Mouse (Mus musculus): ENCODE results near the gene Gm10190. TPM values are rescaled to one million over a fixed set of nuclear protein-coding genes. Genes with fewer than 3 reads are reported as not detected.

Gene Gm10190
- polyA plus RNA-seq, 1 experiment from 2014 or later, result 0.79 TPM

DNA sequence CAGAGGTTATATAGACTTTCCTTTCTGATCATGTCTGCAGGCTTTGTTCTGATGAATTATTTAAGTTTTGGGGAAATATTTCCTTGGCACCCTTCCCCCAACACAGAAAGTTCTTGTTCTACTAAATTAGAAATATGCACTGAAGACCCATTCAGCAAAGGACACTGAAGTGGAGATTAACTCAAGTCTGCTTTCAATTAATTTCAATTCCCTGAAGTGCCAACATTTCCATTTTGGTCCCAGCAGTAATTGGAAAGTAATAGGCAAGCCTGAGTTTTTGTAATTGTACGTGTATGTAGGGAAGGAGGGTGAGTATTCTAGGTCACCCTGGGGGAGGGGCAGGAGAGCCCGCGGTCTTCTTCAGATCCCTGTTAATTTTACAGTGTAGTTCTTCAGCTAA is 46.9 kb downstream of the Gm10190 start:
- ATAC-seq (ENCODE audit: insufficient number of reproducible peaks, low FRiP score, low TSS enrichment, low read depth), result no peak
- H3K9ac ChIP-seq (ENCODE audit: low read length), result no peak overlapping the region
- no peak overlapping the region for H3K4me3 ChIP-seq (ENCODE audit: low read depth, low read length)
- no peak overlapping the region for H3K4me2 ChIP-seq (ENCODE audit: low read depth, severe bottlenecking)
- DNase-seq (ENCODE audit: low spot score), result no peak
- H3K4me1 ChIP-seq (ENCODE audit: control insufficient read depth, insufficient read depth, low read length), result no peaks in the 10 kb centered on the region
- H3K9me3 ChIP-seq (ENCODE audit: control insufficient read depth, low read length), result no peaks in the 10 kb centered on the region
- WGBS, result 60% methylated on average over 3 of the region's 3 CpGs
- no peak overlapping the region for H3K27ac ChIP-seq (replicated peaks; ENCODE audit: low read depth, low read length)
- H3K36me3 ChIP-seq (ENCODE audit: control insufficient read depth, insufficient read depth, low read length), result no peaks in the 10 kb centered on the region
- no peaks in the 10 kb centered on the region for H3K27me3 ChIP-seq (ENCODE audit: control insufficient read depth, insufficient read depth, low read length)

GRCm38 (mm10) chr17:80325456-80325855 is 47.9 kb downstream of the Gm10190 start:
- Histone ChIP-seq H3K27me3 (ENCODE audit: control insufficient read depth, insufficient read depth, low read length) (no peaks in the 10 kb centered on the region), H3K27ac (replicated peaks; ENCODE audit: low read depth, low read length) (no peak overlapping the region), H3K4me3 (ENCODE audit: low read depth, low read length) (no peak overlapping the region), H3K9ac (ENCODE audit: low read length) (no peak overlapping the region), H3K4me2 (ENCODE audit: low read depth, severe bottlenecking) (no peak overlapping the region), H3K4me1 (ENCODE audit: control insufficient read depth, insufficient read depth, low read length) (no peaks in the 10 kb centered on the region), H3K9me3 (ENCODE audit: control insufficient read depth, low read length) (no peaks in the 10 kb centered on the region), H3K36me3 (ENCODE audit: control insufficient read depth, insufficient read depth, low read length) (no peaks in the 10 kb centered on the region)
- no peak for DNase-seq (ENCODE audit: low spot score)
- WGBS, result 82% methylated on average over 5 of the region's 5 CpGs
- ATAC-seq (ENCODE audit: insufficient number of reproducible peaks, low FRiP score, low TSS enrichment, low read depth), result no peak

DNA sequence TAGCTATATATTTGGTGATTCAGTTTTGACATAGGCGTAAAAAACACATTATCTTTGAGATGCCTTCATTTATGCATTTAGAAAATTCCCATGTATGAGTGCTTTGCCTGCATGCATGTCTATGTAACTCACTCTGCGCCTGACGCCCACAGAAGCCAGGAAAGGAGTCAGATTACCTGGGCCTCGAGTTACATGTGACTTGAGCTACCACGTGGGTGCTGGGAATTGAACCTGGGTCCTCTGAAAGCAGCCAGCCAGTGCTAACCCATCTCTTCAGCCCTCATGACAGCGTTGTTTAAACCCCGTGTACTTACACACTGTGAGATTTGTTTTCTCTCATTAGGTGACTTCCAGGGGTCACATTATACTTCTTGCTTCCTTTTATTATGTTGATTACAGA is 48.8 kb downstream of the Gm10190 start:
- H3K27me3 ChIP-seq (ENCODE audit: control insufficient read depth, insufficient read depth, low read length), result no peaks in the 10 kb centered on the region
- no peak overlapping the region for H3K9ac ChIP-seq (ENCODE audit: low read length)
- H3K4me3 ChIP-seq (ENCODE audit: low read depth, low read length), result no peak overlapping the region
- H3K9me3 ChIP-seq (ENCODE audit: control insufficient read depth, low read length), result no peaks in the 10 kb centered on the region
- WGBS, result 84% methylated on average over 7 of the region's 7 CpGs
- DNase-seq (ENCODE audit: low spot score) (no peak), ATAC-seq (ENCODE audit: insufficient number of reproducible peaks, low FRiP score, low TSS enrichment, low read depth) (no peak)
- H3K4me1 ChIP-seq (ENCODE audit: control insufficient read depth, insufficient read depth, low read length), result no peaks in the 10 kb centered on the region
- no peak overlapping the region for H3K27ac ChIP-seq (replicated peaks; ENCODE audit: low read depth, low read length)
- no peaks in the 10 kb centered on the region for H3K36me3 ChIP-seq (ENCODE audit: control insufficient read depth, insufficient read depth, low read length)
- H3K4me2 ChIP-seq (ENCODE audit: low read depth, severe bottlenecking), result no peak overlapping the region

DNA sequence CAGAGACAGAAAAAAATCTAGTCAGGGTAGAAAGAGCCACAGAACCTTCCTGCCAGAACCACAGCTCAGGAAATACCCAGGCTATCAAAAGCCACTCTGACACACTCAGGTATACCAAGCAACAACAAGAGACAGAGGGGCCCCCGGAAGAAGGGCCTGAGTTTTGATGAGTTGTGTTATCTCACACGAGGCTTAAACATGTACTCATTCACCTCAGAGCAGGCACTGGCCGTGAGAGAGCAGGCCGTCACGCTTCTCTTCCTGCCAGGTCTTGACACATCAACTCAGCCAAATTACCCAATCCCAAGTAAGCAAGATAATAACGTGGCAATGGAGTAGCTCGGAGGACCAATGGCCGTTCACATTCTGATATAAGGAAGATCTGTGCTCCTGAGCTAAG is 49.7 kb downstream of the Gm10190 start:
- DNase-seq (ENCODE audit: low spot score) (no peak), ATAC-seq (ENCODE audit: insufficient number of reproducible peaks, low FRiP score, low TSS enrichment, low read depth) (no peak)
- H3K27me3 ChIP-seq (ENCODE audit: control insufficient read depth, insufficient read depth, low read length), result no peaks in the 10 kb centered on the region
- H3K4me1 ChIP-seq (ENCODE audit: control insufficient read depth, insufficient read depth, low read length), result no peaks in the 10 kb centered on the region
- no peak overlapping the region for H3K27ac ChIP-seq (replicated peaks; ENCODE audit: low read depth, low read length)
- H3K4me3 ChIP-seq (ENCODE audit: low read depth, low read length), result no peak overlapping the region
- H3K4me2 ChIP-seq (ENCODE audit: low read depth, severe bottlenecking), result no peak overlapping the region
- no peak overlapping the region for H3K9ac ChIP-seq (ENCODE audit: low read length)
- no peaks in the 10 kb centered on the region for H3K9me3 ChIP-seq (ENCODE audit: control insufficient read depth, low read length)
- WGBS, result 80% methylated on average over 8 of the region's 8 CpGs
- H3K36me3 ChIP-seq (ENCODE audit: control insufficient read depth, insufficient read depth, low read length), result no peaks in the 10 kb centered on the region

Other genes with a start within 250 kb of the Gm10190 start
- 13.9 and 14.7 TPM in 2 replicates for gene Galm, start 246.1 kb downstream of the Gm10190 start, polyA plus RNA-seq (2014; fragmentation: Nextera tagmentation; extraction: Ambion mirVana)
- 939 and 946 TPM in 2 replicates for gene Srsf7, start 166.2 kb downstream of the Gm10190 start, polyA plus RNA-seq (2014; fragmentation: Nextera tagmentation; extraction: Ambion mirVana)
- 0.19 and 0.21 TPM in 2 replicates for gene Ttc39d, start 166.1 kb downstream of the Gm10190 start, polyA plus RNA-seq (2014; fragmentation: Nextera tagmentation; extraction: Ambion mirVana)
- 47.4 and 50.9 TPM in 2 replicates for gene Gemin6, start 149.1 kb downstream of the Gm10190 start, polyA plus RNA-seq (2014; fragmentation: Nextera tagmentation; extraction: Ambion mirVana)
- gene Morn2, start 83.3 kb downstream of the Gm10190 start, polyA plus RNA-seq (2014; fragmentation: Nextera tagmentation; extraction: Ambion mirVana), result 20.7 and 24.3 TPM in 2 replicates
- 19.9 and 23.1 TPM in 2 replicates for gene Dhx57, start 83.1 kb downstream of the Gm10190 start, polyA plus RNA-seq (2014; fragmentation: Nextera tagmentation; extraction: Ambion mirVana)
- 0.11 and 0.53 TPM in 2 replicates for gene Arhgef33, start 66.1 kb downstream of the Gm10190 start, polyA plus RNA-seq (2014; fragmentation: Nextera tagmentation; extraction: Ambion mirVana)
- gene Sos1, start 106.9 kb upstream of the Gm10190 start, polyA plus RNA-seq (2014; fragmentation: Nextera tagmentation; extraction: Ambion mirVana), result 9.1 and 9.3 TPM in 2 replicates
- 0.55 and 0.61 TPM in 2 replicates for gene Cdkl4, start 204.3 kb upstream of the Gm10190 start, polyA plus RNA-seq (2014; fragmentation: Nextera tagmentation; extraction: Ambion mirVana)

Measured in limb, embryonic 11.5 days (tissue).